Mouse (Mus musculus): ENCODE results near the gene Clcn6. TPM values are rescaled to one million over a fixed set of nuclear protein-coding genes. Genes with fewer than 3 reads are reported as not detected.

Clcn6 gene
- total RNA-seq, 2 experiments from 2014 or later: 3.9 to 4.6 TPM

Other genes with a start within 250 kb of the Clcn6 start
- gene Zfp984, start 229.0 kb downstream of the Clcn6 start, total RNA-seq (2021): under 1 TPM; 0.74 to 0.87 TPM
- 1 to 10 TPM; 7.1 to 7.9 TPM for gene Zfp933, start 190.5 kb downstream of the Clcn6 start, total RNA-seq (2021)
- gene Miip, start 170.0 kb downstream of the Clcn6 start, total RNA-seq (2021): 1 to 10 TPM; 4.0 to 6.3 TPM
- gene Fv1, start 169.8 kb downstream of the Clcn6 start, total RNA-seq (2021): 1 to 10 TPM; 3.8 to 5.8 TPM
- gene Mfn2, start 134.1 kb downstream of the Clcn6 start, total RNA-seq (2021): 100 to 1,000 TPM; 406 to 426 TPM
- 10 to 100 TPM; 21.8 to 25.6 TPM for gene Plod1, start 102.1 kb downstream of the Clcn6 start, total RNA-seq (2021)
- 10 to 100 TPM; 17.9 to 21.4 TPM for gene 2510039O18Rik, start 97.9 kb downstream of the Clcn6 start, total RNA-seq (2021)
- not detected for gene Nppb, start 53.0 kb downstream of the Clcn6 start, total RNA-seq (2021)
- gene Nppa, start 38.1 kb downstream of the Clcn6 start, total RNA-seq (2021): not detected
- 1 to 10 TPM; 5.6 to 9.6 TPM for gene Mthfr, start 256 bp upstream of the Clcn6 start, total RNA-seq (2021)
- 10 to 100 TPM in 1 of 2 experiments, 1 to 10 TPM in 1; 9.8 to 11.4 TPM for gene Agtrap, start 49.2 kb upstream of the Clcn6 start, total RNA-seq (2021)
- 10 to 100 TPM; 10.9 to 12.6 TPM for gene Mad2l2, start 91.6 kb upstream of the Clcn6 start, total RNA-seq (2021)
- gene Draxin, start 91.9 kb upstream of the Clcn6 start, total RNA-seq (2021): under 1 TPM in 1 of 2 experiments, not detected in 1; 0.10 TPM
- 10 to 100 TPM; 32.7 to 33.5 TPM for gene Fbxo6, start 113.3 kb upstream of the Clcn6 start, total RNA-seq (2021)
- gene Fbxo44, start 121.7 kb upstream of the Clcn6 start, total RNA-seq (2021): 1 to 10 TPM; 6.3 to 9.1 TPM
- not detected for gene Fbxo2, start 121.8 kb upstream of the Clcn6 start, total RNA-seq (2021)
- gene Disp3, start 249.1 kb upstream of the Clcn6 start, total RNA-seq (2021): under 1 TPM in 1 of 2 experiments, not detected in 1; 0.10 TPM